Mouse (Mus musculus) G1E (cell line): ENCODE measurements around the gene Irgq.
A peak's percentile ranks its signal among the peaks of the same experiment; 100 is the strongest.

Source experiments
- CTCF ChIP-seq: IDR thresholded peaks from 2 replicates; pipeline ENCODE4 v1.5.1; 2012; ENCODE audit warnings: low read depth, low read length, inconsistent platforms, mixed read lengths
- TAL1 ChIP-seq: conservative IDR thresholded peaks from 2 replicates; pipeline ENCODE4 v1.6.1; 2012; ENCODE audit warnings: low read depth, low read length, inconsistent platforms, mixed read lengths

DNA sequence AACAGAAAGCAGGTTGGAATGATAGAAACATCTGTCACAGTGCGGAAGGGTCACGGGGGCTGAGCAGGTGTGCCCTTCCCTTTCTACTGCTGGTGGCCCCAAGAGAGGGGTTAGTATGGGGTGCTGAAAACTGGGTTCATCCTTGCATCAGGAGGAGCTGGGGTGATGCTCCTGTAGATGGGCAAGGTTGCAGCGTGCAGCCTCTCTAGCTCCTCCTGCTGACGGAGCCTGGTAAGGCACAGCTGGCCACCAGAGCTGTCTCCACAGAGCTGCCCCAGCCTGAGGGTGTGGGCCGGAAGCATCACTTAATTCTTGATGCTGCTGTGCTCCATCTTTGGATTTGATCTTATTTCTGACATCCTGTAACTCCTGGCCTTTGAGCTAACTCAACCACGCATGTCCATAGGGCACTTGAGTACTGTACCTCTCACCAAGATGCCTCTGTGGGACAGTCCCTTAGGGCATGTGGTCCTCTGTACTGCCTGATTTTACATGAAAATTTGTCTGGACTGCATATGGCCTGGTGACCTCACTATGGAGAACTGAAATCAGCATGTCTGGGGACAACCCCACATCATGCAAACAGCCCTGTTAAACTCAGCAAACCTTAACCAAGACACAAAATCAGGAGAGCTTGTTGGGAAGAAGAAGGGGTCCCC lies 34.2 kb downstream of the Irgq start:
- TF ChIP-seq CTCF (peak; percentile 99), TAL1 (no peak)
